Mouse (Mus musculus) E14TG2a.4 (cell line): ENCODE data around the gene Ecm2.

ENCODE experiments used
- H3K27me3 ChIP-seq: 2 replicates; pipeline ENCODE4 v1.6.1; 2014; ENCODE audit warnings: low read length, control low read depth; ENCODE audit not compliant: insufficient read depth
- H3K36me3 ChIP-seq: 2 replicates; pipeline ENCODE4 v1.6.1; 2014; ENCODE audit warnings: low read length, control low read depth; ENCODE audit not compliant: insufficient read depth
- H3K4me1 ChIP-seq: replicated peaks from 2 replicates; pipeline ENCODE4 v1.6.1; 2014; ENCODE audit warnings: low read depth, low read length, control low read depth
- H3K4me3 ChIP-seq: replicated peaks from 2 replicates; pipeline ENCODE4 v1.5.1; 2014; ENCODE audit warnings: mild to moderate bottlenecking, low read length
- H3K9me3 ChIP-seq: 2 replicates; pipeline ENCODE4 v1.6.1; 2014; ENCODE audit warnings: low read length, control low read depth
- CTCF ChIP-seq: conservative IDR thresholded peaks from 2 replicates; pipeline ENCODE4 v1.5.1; 2014; ENCODE audit warnings: low read length
- NANOG ChIP-seq: IDR thresholded peaks from 2 replicates; pipeline ENCODE4 v1.6.1; 2014; ENCODE audit warnings: borderline replicate concordance, low read length, mixed read lengths
- POU5F1 ChIP-seq: IDR thresholded peaks from 2 replicates; pipeline ENCODE4 v1.6.1; 2014; ENCODE audit warnings: low read length, borderline replicate concordance

Gene Ecm2

GRCm38 (mm10) chr13:49504510-49504909 is at the start of gene Ecm2:
TSS of gene Ecm2 (plus strand) at chr13:49504810.
- TF ChIP-seq NANOG, result no peak
- no peak for TF ChIP-seq POU5F1
- no peak for TF ChIP-seq CTCF
- Histone ChIP-seq H3K9me3 (no peaks in the 10 kb centered on the region), H3K36me3 (no peaks in the 10 kb centered on the region)

GRCm38 (mm10) chr13:49460276-49460675 is 44.3 kb upstream of the Ecm2 start:
- no peaks in the 10 kb centered on the region for H3K27me3 ChIP-seq
- TF ChIP-seq CTCF, result no peak
- no peak for TF ChIP-seq NANOG
- TF ChIP-seq POU5F1, result no peak
- H3K36me3 ChIP-seq, result peaks cover 78% of the 10 kb centered on the region
- H3K4me3 ChIP-seq, result no peak overlapping the region
- H3K4me1 ChIP-seq, result peaks cover 3% of the 10 kb centered on the region
- H3K9me3 ChIP-seq, result no peaks in the 10 kb centered on the region

More at GRCm38 (mm10) chr13:49504510-49504909, at the start of gene Ecm2:
- Histone ChIP-seq H3K4me1 (no peaks in the 10 kb centered on the region), H3K4me3 (no peak within 1 kb of the TSS), H3K27me3 (no peaks in the 10 kb centered on the region)

GRCm38 (mm10) chr13:49460692-49461414 is 43.8 kb upstream of the Ecm2 start:
- no peak overlapping the region for H3K4me3 ChIP-seq
- peaks cover 83% of the 10 kb centered on the region for H3K36me3 ChIP-seq
- no peaks in the 10 kb centered on the region for H3K27me3 ChIP-seq
- TF ChIP-seq POU5F1, result no peak
- no peak for TF ChIP-seq NANOG
- TF ChIP-seq CTCF, result no peak
- peaks cover 3% of the 10 kb centered on the region for H3K4me1 ChIP-seq
- no peaks in the 10 kb centered on the region for H3K9me3 ChIP-seq

GRCm38 (mm10) chr13:49461458-49462132 is 43.0 kb upstream of the Ecm2 start:
- Histone ChIP-seq H3K9me3 (no peaks in the 10 kb centered on the region), H3K4me3 (no peak overlapping the region), H3K36me3 (peaks cover 88% of the 10 kb centered on the region), H3K4me1 (peaks cover 3% of the 10 kb centered on the region), H3K27me3 (no peaks in the 10 kb centered on the region)
- TF ChIP-seq CTCF, result no peak
- TF ChIP-seq NANOG, result no peak
- no peak for TF ChIP-seq POU5F1

GRCm38 (mm10) chr13:49462921-49463320 is 41.7 kb upstream of the Ecm2 start:
- H3K27me3 ChIP-seq, result no peaks in the 10 kb centered on the region
- no peak overlapping the region for H3K4me3 ChIP-seq
- H3K36me3 ChIP-seq, result peaks cover 88% of the 10 kb centered on the region
- TF ChIP-seq NANOG (no peak), POU5F1 (no peak), CTCF (no peak)
- H3K9me3 ChIP-seq, result no peaks in the 10 kb centered on the region
- peaks cover 3% of the 10 kb centered on the region for H3K4me1 ChIP-seq

- Histone ChIP-seq H3K4me1 (no peaks in the 10 kb centered on the region), H3K4me3 (no peak overlapping the region), H3K36me3 (peaks cover 71% of the 10 kb centered on the region), H3K9me3 (no peaks in the 10 kb centered on the region), H3K27me3 (no peaks in the 10 kb centered on the region)
- TF ChIP-seq NANOG (no peak), POU5F1 (no peak), CTCF (no peak)
Measured at GRCm38 (mm10) chr13:49465875-49466274, 38.7 kb upstream of the Ecm2 start.

GRCm38 (mm10) chr13:49466393-49467075 is 38.1 kb upstream of the Ecm2 start:
- TF ChIP-seq CTCF, result no peak
- TF ChIP-seq NANOG, result no peak
- no peak for TF ChIP-seq POU5F1
- Histone ChIP-seq H3K27me3 (no peaks in the 10 kb centered on the region), H3K4me1 (no peaks in the 10 kb centered on the region), H3K36me3 (peaks cover 68% of the 10 kb centered on the region), H3K9me3 (no peaks in the 10 kb centered on the region), H3K4me3 (no peak overlapping the region)

- Histone ChIP-seq H3K27me3 (no peaks in the 10 kb centered on the region), H3K4me3 (no peak overlapping the region), H3K36me3 (peaks cover 58% of the 10 kb centered on the region), H3K9me3 (no peaks in the 10 kb centered on the region), H3K4me1 (no peaks in the 10 kb centered on the region)
- TF ChIP-seq POU5F1, result no peak
- TF ChIP-seq CTCF, result no peak
- no peak for TF ChIP-seq NANOG
Measured at GRCm38 (mm10) chr13:49467585-49467984, 37.0 kb upstream of the Ecm2 start.
